Mouse (Mus musculus): ENCODE results near the gene Ehbp1. TPM values are rescaled to one million over a fixed set of nuclear protein-coding genes. Genes with fewer than 3 reads are reported as not detected.

Ehbp1 gene
- total and polyA plus RNA-seq, 3 experiments, result 2.5 to 4.0 (median 3.1) TPM

- no peaks in the 10 kb centered on the region for H3K36me3 ChIP-seq (replicated peaks in 1 of 2; ENCODE audit: control insufficient read depth in 1 of 2, insufficient read depth in 1 of 2, low read length in 1 of 2)
- H3K4me3 ChIP-seq (replicated peaks in 1 of 3; ENCODE audit: low read depth in 2 of 3, low read length in 2 of 3, poor library complexity in 1 of 3), result no peak overlapping the region
- TF ChIP-seq JUN (IDR thresholded peaks at IDR 0.05; ENCODE audit: insufficient read depth, low read depth, low read length) (no peak), IRF4 (IDR thresholded peaks at IDR 0.05; ENCODE audit: low read depth, low read length) (no peak), MAX (IDR thresholded peaks at IDR 0.05; ENCODE audit: low read length) (no peak), CTCF (conservative IDR thresholded peaks at IDR 0.05 in 1 of 2, IDR thresholded peaks at IDR 0.05 in 1 of 2; ENCODE audit: low read depth in 2 of 2, low read length in 2 of 2) (no peak), GABPA (IDR thresholded peaks at IDR 0.05; ENCODE audit: insufficient replicate concordance, low read depth, low read length) (no peak), KAT2A (IDR thresholded peaks at IDR 0.05; ENCODE audit: insufficient replicate concordance, low read length) (no peak), MAZ (IDR thresholded peaks at IDR 0.05; ENCODE audit: low read depth, low read length) (no peak), CHD2 (IDR thresholded peaks at IDR 0.05; ENCODE audit: low read length) (no peak), ZKSCAN1 (IDR thresholded peaks at IDR 0.05; ENCODE audit: borderline replicate concordance, low read depth, low read length) (no peak), ETS1 (conservative IDR thresholded peaks at IDR 0.05; ENCODE audit: low read depth, low read length) (no peak), SIN3A (IDR thresholded peaks at IDR 0.05; ENCODE audit: low read length) (no peak), MEF2A (IDR thresholded peaks at IDR 0.05; ENCODE audit: borderline replicate concordance, low read depth, low read length) (no peak), USF2 (conservative IDR thresholded peaks at IDR 0.05; ENCODE audit: low read depth, low read length) (no peak), USF1 (IDR thresholded peaks at IDR 0.05; ENCODE audit: low read depth, low read length) (no peak), ELF1 (IDR thresholded peaks at IDR 0.05; ENCODE audit: low read depth, low read length) (no peak), NRF1 (IDR thresholded peaks at IDR 0.05; ENCODE audit: low read depth, low read length) (no peak)
- no peaks in the 10 kb centered on the region for H3K9me3 ChIP-seq (replicated peaks; ENCODE audit: low read length)
- no peaks in the 10 kb centered on the region for H3K79me2 ChIP-seq (replicated peaks; ENCODE audit: control insufficient read depth, extremely low read depth, insufficient read depth, poor library complexity, severe bottlenecking)
- no peak overlapping the region for H3K27ac ChIP-seq (ENCODE audit: insufficient read depth, low read depth)
- dilution Hi-C loops (cut with MboI; ENCODE audit: extremely low pct_ligation_motif_present, extremely low pct_unique_long_range_greater_than_20kb, low sequenced_read_pairs) (no loop called here), in situ Hi-C loops (cut with MboI; ENCODE audit: low pct_ligation_motif_present, low pct_unique_long_range_greater_than_20kb, low sequenced_read_pairs) (no loop called here)
- DNase-seq (ENCODE audit: extremely low read depth), result no peak
- H3K4me1 ChIP-seq (ENCODE audit: control insufficient read depth in 1 of 2, insufficient read depth in 2 of 2), result no peaks in the 10 kb centered on the region
- no peak overlapping the region for H3K4me2 ChIP-seq (ENCODE audit: insufficient read depth, low read depth, poor library complexity, severe bottlenecking)
- H3K27me3 ChIP-seq (replicated peaks), result no peaks in the 10 kb centered on the region
- no peak overlapping the region for H3K9ac ChIP-seq (ENCODE audit: insufficient read depth, low read depth)
Observed at GRCm38 (mm10) chr11:22353962-22354621, 12.0 kb upstream of the Ehbp1 start.

DNA sequence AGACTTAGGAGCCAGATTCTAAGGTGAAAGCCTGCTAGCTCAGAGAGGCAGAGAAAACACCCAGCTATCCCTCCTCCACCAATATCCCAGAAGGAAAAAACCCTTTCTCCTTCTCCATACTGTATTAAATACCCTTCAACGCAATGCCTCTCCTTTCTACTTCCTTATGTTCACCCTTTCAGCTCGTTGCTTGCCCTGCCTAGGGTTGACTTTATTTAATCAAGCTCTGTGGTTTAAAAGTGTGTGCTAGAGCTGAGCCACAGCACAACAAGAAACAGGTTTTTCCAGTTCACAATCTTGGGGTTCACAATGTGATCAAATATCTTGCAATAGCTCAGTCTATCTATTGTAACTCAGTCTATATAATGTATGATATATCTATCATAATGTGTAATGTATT lies 7.9 kb upstream of the Ehbp1 start:
- Histone ChIP-seq H3K9ac (ENCODE audit: insufficient read depth, low read depth) (no peak overlapping the region), H3K27me3 (replicated peaks) (no peaks in the 10 kb centered on the region), H3K9me3 (replicated peaks; ENCODE audit: low read length) (no peaks in the 10 kb centered on the region), H3K36me3 (replicated peaks in 1 of 2; ENCODE audit: control insufficient read depth in 1 of 2, insufficient read depth in 1 of 2, low read length in 1 of 2) (no peaks in the 10 kb centered on the region), H3K4me2 (ENCODE audit: insufficient read depth, low read depth, poor library complexity, severe bottlenecking) (no peak overlapping the region), H3K4me1 (ENCODE audit: control insufficient read depth in 1 of 2, insufficient read depth in 2 of 2) (no peaks in the 10 kb centered on the region), H3K79me2 (replicated peaks; ENCODE audit: control insufficient read depth, extremely low read depth, insufficient read depth, poor library complexity, severe bottlenecking) (no peaks in the 10 kb centered on the region), H3K27ac (ENCODE audit: insufficient read depth, low read depth) (no peak overlapping the region), H3K4me3 (replicated peaks in 1 of 3; ENCODE audit: low read depth in 2 of 3, low read length in 2 of 3, poor library complexity in 1 of 3) (no peak overlapping the region)
- TF ChIP-seq BHLHE40 (IDR thresholded peaks at IDR 0.05; ENCODE audit: low read depth, low read length), result no peak
- no peak for TF ChIP-seq IRF4 (IDR thresholded peaks at IDR 0.05; ENCODE audit: low read depth, low read length)
- TF ChIP-seq TCF12 (IDR thresholded peaks at IDR 0.05; ENCODE audit: low read depth, low read length), result no peak
- no peak for TF ChIP-seq HCFC1 (IDR thresholded peaks at IDR 0.05; ENCODE audit: low read depth, low read length)
- no peak for TF ChIP-seq PAX5 (IDR thresholded peaks at IDR 0.05; ENCODE audit: low read length)
- no peak for TF ChIP-seq USF1 (IDR thresholded peaks at IDR 0.05; ENCODE audit: low read depth, low read length)
- no peak for TF ChIP-seq NRF1 (IDR thresholded peaks at IDR 0.05; ENCODE audit: low read depth, low read length)
- TF ChIP-seq ZC3H11A (IDR thresholded peaks at IDR 0.05; ENCODE audit: low read depth, low read length), result no peak
- no peak for TF ChIP-seq EP300 (IDR thresholded peaks at IDR 0.05; ENCODE audit: low read length)
- no peak for TF ChIP-seq POLR2AphosphoS2 (IDR thresholded peaks at IDR 0.05; ENCODE audit: low read depth, low read length)
- TF ChIP-seq MAX (IDR thresholded peaks at IDR 0.05; ENCODE audit: low read length), result no peak
- in situ Hi-C loops (cut with MboI; ENCODE audit: low pct_ligation_motif_present, low pct_unique_long_range_greater_than_20kb, low sequenced_read_pairs) (no loop called here), dilution Hi-C loops (cut with MboI; ENCODE audit: extremely low pct_ligation_motif_present, extremely low pct_unique_long_range_greater_than_20kb, low sequenced_read_pairs) (no loop called here)
- DNase-seq (ENCODE audit: extremely low read depth), result no peak

Data from CH12.LX (cell line).